Mouse (Mus musculus): ENCODE data around the gene Ybx2. TPM values are rescaled to one million over a fixed set of nuclear protein-coding genes. Genes with fewer than 3 reads are reported as not detected.

Gene Ybx2
- polyA plus RNA-seq, 1 experiment: 20.0 TPM

DNA sequence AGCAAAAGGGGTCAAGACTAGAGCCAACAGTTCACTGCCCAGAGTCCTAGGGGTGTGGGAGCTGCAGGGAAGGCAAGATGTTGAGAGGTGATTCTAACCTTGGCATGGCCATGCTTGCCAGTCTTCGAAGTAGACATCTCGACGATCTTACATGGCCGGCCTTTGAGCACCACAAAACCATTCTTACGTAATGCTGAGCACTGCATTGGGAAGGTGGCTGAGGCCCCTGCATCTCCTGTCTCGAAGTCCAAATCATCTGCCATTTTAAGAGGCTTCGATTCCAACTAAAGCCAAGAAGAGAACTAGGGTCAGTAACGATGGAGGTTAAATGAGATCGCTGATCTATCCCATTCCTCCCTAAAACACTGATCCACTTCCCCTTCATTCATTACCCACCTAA lies 16.5 kb upstream of the Ybx2 start:
- H3K27ac ChIP-seq (ENCODE audit: control insufficient read depth, insufficient read depth, low read length): 0 out of 2 replicates have a peak overlapping the region, but pooled peaks have one; percentile 36
- no peak overlapping the region for H3K4me3 ChIP-seq (ENCODE audit: control insufficient read depth, insufficient read depth, low read length)

DNA sequence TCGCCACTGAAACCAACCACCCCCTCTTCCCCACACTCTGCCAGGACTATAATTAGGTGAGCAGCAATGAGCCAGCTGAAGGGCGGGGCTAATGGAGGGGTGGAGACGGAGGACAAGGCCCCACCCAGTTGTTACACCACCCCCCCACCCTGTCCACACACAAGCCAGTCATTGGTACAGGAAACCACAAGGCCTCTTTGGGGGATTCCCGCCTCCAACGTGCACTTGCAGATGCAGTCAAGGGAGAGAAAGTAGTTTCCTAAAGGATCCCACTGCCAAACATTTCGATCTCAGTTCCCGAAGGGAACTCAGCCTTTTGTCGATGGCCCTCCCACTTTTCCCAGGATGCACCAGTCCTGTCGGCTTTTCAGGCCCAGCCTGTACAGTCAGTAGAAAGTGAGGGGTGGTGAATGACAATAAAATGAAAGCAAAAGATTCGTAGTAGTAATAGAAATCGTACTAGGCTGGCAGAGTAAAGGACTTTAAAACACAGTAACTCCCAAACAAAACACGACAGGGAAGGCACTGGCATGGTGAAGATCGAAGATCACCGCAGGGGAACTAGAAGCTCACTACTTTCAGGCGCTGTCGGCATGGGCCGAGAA lies 15.8 kb upstream of the Ybx2 start:
- peak; percentile 59 for DNase-seq
- Histone ChIP-seq H3K4me1 (replicated peaks; ENCODE audit: control insufficient read depth, insufficient read depth, low read length) (peaks cover 16% of the 10 kb centered on the region), H3K4me3 (ENCODE audit: control insufficient read depth, insufficient read depth, low read length) (peak overlapping the region; percentile 83), H3K27me3 (ENCODE audit: control insufficient read depth, insufficient read depth, low read length) (no peaks in the 10 kb centered on the region), H3K27ac (ENCODE audit: control insufficient read depth, insufficient read depth, low read length) (peak overlapping the region; percentile 54), H3K36me3 (ENCODE audit: control insufficient read depth, insufficient read depth, low read length) (peaks cover 33% of the 10 kb centered on the region)
- TF ChIP-seq POLR2A (IDR thresholded peaks at IDR 0.05; ENCODE audit: control insufficient read depth, extremely low read depth, insufficient read depth, low read length, poor library complexity): no peak
- under 1% methylated on average over 17 of the region's 17 CpGs for WGBS

More for the DNA sequence above, 16.5 kb upstream of the Ybx2 start:
- peaks cover 33% of the 10 kb centered on the region for H3K36me3 ChIP-seq (ENCODE audit: control insufficient read depth, insufficient read depth, low read length)
- DNase-seq: no peak
- peaks cover 21% of the 10 kb centered on the region for H3K4me1 ChIP-seq (replicated peaks; ENCODE audit: control insufficient read depth, insufficient read depth, low read length)
- 50% methylated on average over 9 of the region's 9 CpGs for WGBS
- no peaks in the 10 kb centered on the region for H3K27me3 ChIP-seq (ENCODE audit: control insufficient read depth, insufficient read depth, low read length)
- TF ChIP-seq CTCF (IDR thresholded peaks at IDR 0.05; ENCODE audit: borderline replicate concordance, control insufficient read depth, extremely low read depth, insufficient read depth, low read length, poor library complexity) (no peak), POLR2A (IDR thresholded peaks at IDR 0.05; ENCODE audit: control insufficient read depth, extremely low read depth, insufficient read depth, low read length, poor library complexity) (no peak)

DNA sequence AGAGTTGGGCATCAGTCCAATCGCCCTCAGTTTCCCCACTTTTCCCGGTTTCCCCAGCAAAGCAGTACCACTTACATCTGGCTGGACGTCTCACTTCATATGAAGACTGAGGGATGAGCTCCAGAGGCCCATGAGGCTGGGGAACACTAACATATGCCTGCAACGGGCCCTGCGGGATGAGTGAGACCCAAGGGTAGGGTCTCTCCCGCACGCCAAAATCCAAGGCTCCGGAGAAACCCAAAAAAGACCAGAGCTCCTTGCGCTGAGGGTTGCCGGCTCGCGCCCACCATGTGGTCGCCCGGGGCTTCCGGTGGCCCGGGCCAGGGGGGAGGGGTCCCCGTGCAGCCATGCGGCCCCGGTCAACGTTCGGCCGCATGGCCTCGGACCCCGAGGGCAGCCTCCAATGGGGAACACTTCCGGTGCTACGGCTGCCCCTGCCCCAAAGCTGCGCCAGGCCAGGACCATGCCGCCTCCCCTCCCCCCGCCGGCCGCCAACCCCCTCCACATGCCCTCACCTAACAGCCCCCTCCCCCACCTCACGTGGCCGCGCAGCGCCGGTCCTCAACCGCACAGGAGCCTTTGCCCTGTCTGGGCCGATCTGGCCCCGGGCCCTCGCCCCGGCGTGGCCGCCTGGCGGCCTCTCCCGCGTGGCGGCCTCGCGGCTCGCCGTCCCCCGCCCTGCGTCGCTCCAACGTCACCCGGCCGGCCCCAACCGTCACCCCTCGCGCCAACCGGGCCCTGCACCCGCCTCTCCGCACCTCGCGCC lies 15.1 kb upstream of the Ybx2 start:
- H3K27me3 ChIP-seq (ENCODE audit: control insufficient read depth, insufficient read depth, low read length): no peaks in the 10 kb centered on the region
- peak; percentile 56 for DNase-seq
- peak overlapping the region; percentile 57 for H3K27ac ChIP-seq (ENCODE audit: control insufficient read depth, insufficient read depth, low read length)
- H3K36me3 ChIP-seq (ENCODE audit: control insufficient read depth, insufficient read depth, low read length): peaks cover 31% of the 10 kb centered on the region
- H3K4me3 ChIP-seq (ENCODE audit: control insufficient read depth, insufficient read depth, low read length): peak overlapping the region; percentile 83
- WGBS: under 1% methylated on average over 65 of the region's 65 CpGs
- H3K4me1 ChIP-seq (replicated peaks; ENCODE audit: control insufficient read depth, insufficient read depth, low read length): peaks cover 11% of the 10 kb centered on the region
- TF ChIP-seq POLR2A (IDR thresholded peaks at IDR 0.05; ENCODE audit: control insufficient read depth, extremely low read depth, insufficient read depth, low read length, poor library complexity): no peak
- no peak for TF ChIP-seq CTCF (IDR thresholded peaks at IDR 0.05; ENCODE audit: borderline replicate concordance, control insufficient read depth, extremely low read depth, insufficient read depth, low read length, poor library complexity)

DNA sequence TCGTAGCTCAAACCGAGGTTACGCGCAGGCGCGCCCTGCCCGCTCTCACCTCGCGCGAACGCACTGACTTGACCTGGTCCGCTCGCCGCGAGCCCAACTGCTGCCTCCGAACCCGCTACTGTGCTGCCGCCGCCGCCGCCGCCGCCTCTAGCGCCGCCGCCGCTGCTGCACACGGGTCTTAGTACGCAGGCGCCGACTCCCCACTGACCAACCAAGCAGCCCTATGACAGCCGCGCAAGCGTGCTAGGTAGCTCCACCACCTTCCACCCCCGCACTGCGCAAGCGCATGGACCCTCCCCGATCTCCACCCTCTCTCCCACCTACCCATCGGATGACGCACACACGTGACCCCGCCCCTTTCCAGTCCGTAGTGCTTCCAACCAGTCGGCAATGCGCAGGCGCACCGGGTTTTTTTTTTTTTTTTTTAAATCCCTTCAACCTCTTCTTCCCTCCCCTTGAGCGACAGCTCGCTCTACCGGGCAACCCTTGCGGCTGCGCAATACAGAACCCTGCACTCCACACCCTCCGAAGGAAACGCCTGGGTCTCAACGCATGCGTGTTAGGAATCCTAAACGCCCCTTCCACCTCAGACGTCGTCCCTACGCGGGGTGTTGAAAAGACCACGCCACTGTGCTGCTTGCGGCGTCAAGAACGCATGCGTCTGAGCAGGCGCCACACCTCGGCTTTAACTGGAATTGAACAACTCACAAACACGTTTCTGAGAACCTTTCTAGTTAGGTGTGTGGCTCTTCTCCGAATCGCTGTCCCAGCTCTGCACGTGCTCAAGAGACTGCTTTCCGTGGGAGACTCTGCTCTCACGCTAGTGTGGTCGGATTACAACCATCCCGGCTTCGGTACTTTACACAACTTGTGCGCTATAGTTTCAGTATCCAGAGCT lies 14.2 kb upstream of the Ybx2 start, which contains the start of gene Eif5a:
TSS of gene Eif5a (minus strand) at position 845 of the 898 bp plus-strand sequence.
- peak; percentile 78 for TF ChIP-seq CTCF (IDR thresholded peaks at IDR 0.05; ENCODE audit: borderline replicate concordance, control insufficient read depth, extremely low read depth, insufficient read depth, low read length, poor library complexity)
- peak; percentile 53 for TF ChIP-seq POLR2A (IDR thresholded peaks at IDR 0.05; ENCODE audit: control insufficient read depth, extremely low read depth, insufficient read depth, low read length, poor library complexity)
- Histone ChIP-seq H3K27me3 (ENCODE audit: control insufficient read depth, insufficient read depth, low read length) (no peaks in the 10 kb centered on the region), H3K36me3 (ENCODE audit: control insufficient read depth, insufficient read depth, low read length) (peaks cover 22% of the 10 kb centered on the region), H3K4me3 (ENCODE audit: control insufficient read depth, insufficient read depth, low read length) (peak within 1 kb of the TSS; percentile 83), H3K27ac (ENCODE audit: control insufficient read depth, insufficient read depth, low read length) (peak within 1 kb of the TSS; percentile 88), H3K4me1 (replicated peaks; ENCODE audit: control insufficient read depth, insufficient read depth, low read length) (peaks cover 6% of the 10 kb centered on the region)
- under 1% methylated on average over 78 of the region's 78 CpGs for WGBS
- DNase-seq: peak; percentile 100

DNA sequence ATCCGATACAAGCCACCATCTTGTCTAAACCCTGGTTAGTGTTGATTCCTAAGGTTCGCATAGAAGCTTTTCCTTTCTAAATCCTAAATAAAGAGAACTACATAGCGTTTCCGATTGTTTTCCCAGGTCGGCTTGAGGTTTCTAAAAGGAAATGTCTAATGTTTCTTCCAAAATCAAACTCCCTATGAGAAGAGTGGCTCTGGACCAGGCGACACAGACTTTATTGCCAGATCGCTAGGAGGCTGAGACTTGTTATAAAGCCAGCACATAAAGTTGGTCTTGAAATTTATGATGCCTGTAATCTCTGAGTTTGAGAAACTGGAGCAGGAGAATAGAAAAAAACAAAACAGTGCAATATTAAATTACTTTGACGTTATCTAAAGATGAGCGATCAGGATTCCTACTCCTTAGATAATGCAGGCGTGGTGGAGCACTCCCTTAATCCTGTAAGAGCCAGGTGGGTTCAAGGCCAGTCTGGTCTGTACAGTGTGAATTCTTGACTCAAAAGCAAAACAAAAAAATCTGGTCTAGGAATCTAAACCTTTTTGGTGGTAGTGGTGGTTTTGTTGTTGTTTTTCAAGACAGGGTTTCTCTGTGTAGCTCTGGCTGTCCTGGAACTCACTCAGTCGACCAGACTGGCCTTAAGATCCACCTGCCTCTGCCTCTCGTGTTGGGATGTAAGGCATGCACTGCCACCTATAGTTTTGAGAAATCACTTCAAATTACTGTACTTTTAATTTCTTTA lies 13.4 kb upstream of the Ybx2 start:
- Histone ChIP-seq H3K27ac (ENCODE audit: control insufficient read depth, insufficient read depth, low read length) (peak overlapping the region; percentile 88), H3K36me3 (ENCODE audit: control insufficient read depth, insufficient read depth, low read length) (peaks cover 18% of the 10 kb centered on the region), H3K27me3 (ENCODE audit: control insufficient read depth, insufficient read depth, low read length) (no peaks in the 10 kb centered on the region), H3K4me3 (ENCODE audit: control insufficient read depth, insufficient read depth, low read length) (peak overlapping the region; percentile 50), H3K4me1 (replicated peaks; ENCODE audit: control insufficient read depth, insufficient read depth, low read length) (peaks cover 6% of the 10 kb centered on the region)
- 4% methylated on average over 12 of the region's 12 CpGs for WGBS
- no peak for TF ChIP-seq CTCF (IDR thresholded peaks at IDR 0.05; ENCODE audit: borderline replicate concordance, control insufficient read depth, extremely low read depth, insufficient read depth, low read length, poor library complexity)
- TF ChIP-seq POLR2A (IDR thresholded peaks at IDR 0.05; ENCODE audit: control insufficient read depth, extremely low read depth, insufficient read depth, low read length, poor library complexity): no peak
- DNase-seq: no peak

Data from thymus, adult 2 months (tissue).